ENCODE assay signal across 10 mouse cellular contexts in the genomic region with DNA sequence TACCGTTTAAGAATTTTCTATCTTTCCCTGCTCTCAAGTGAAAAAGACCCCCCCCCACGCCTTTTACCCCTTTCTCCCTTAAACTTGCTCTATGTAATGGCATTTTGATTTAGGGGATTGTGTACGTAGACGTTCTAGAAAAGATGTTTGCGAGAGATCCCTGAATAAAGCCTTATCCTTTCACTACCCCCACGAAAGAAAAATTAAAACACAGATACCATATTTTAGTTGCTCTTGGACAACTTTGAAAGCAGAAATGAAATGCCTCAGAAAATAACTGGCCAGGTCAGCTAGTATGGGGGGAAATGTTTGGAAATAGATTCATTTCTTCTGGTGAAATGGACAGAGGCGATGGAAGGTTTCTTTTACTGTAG. TPM values are rescaled to one million over a fixed set of nuclear protein-coding genes. Genes with fewer than 3 reads are reported as not detected.
A peak's percentile ranks its signal among the peaks of the same experiment; 100 is the strongest.
DNase-seq lines count a peak whose midpoint lies in the region; ATAC-seq and TF ChIP-seq lines count a peak whose summit lies in the region.
"Had no signal": no experiment of that assay in that cellular context is flagged by ENCODE, and none has a peak within 500 bp of the region (broad histone marks: within the 10 kb centered on the region; RNA-seq: fewer than 3 reads in every experiment).

No protein-coding gene starts in this region.

- H3K27me3 ChIP-seq in embryonic facial prominence, embryonic 14.5 days (replicated peaks; ENCODE audit: control insufficient read depth, insufficient read depth, low read length) = no peaks in the 10 kb centered on the region
- H3K27me3 ChIP-seq in intestine, embryonic 16.5 days (replicated peaks; ENCODE audit: control insufficient read depth, insufficient read depth, low read length) = no peaks in the 10 kb centered on the region
- H3K27me3 ChIP-seq in neural tube, embryonic 14.5 days (ENCODE audit: control insufficient read depth, insufficient read depth, low read length) = no peaks in the 10 kb centered on the region

- no peaks in the 10 kb centered on the region for H3K9me3 ChIP-seq in embryonic facial prominence, embryonic 14.5 days (ENCODE audit: control insufficient read depth, low read length)
- H3K9me3 ChIP-seq in intestine, embryonic 16.5 days (ENCODE audit: control insufficient read depth, low read length) = no peaks in the 10 kb centered on the region
- no peaks in the 10 kb centered on the region for H3K9me3 ChIP-seq in neural tube, embryonic 14.5 days (ENCODE audit: control insufficient read depth, low read length)

- no peak for ATAC-seq in embryonic facial prominence, embryonic 14.5 days (ENCODE audit: low read depth)
- no peak for ATAC-seq in intestine, embryonic 16.5 days
- no peak for ATAC-seq in neural tube, embryonic 14.5 days (ENCODE audit: low read depth)

- H3K4me3 ChIP-seq in lung, adult 2 months (replicated peaks; ENCODE audit: extremely low read depth, low read depth, low read length) = peak overlapping the region; percentile 74
- H3K4me3 ChIP-seq in embryonic facial prominence, embryonic 14.5 days (ENCODE audit: low read depth, low read length) = peak overlapping the region; percentile 100
- H3K4me3 ChIP-seq in intestine, embryonic 16.5 days (ENCODE audit: low read length) = peak overlapping the region; percentile 78
- H3K4me3 ChIP-seq in neural tube, embryonic 14.5 days (ENCODE audit: low read depth, low read length) = peak overlapping the region; percentile 100

- no peak for TF ChIP-seq CTCF in lung, adult 2 months (IDR thresholded peaks at IDR 0.05; ENCODE audit: insufficient read depth, low read length)

- peak overlapping the region; percentile 94 for H3K27ac ChIP-seq in embryonic facial prominence, embryonic 14.5 days (replicated peaks; ENCODE audit: low read depth, low read length)
- no peak overlapping the region; the same call in 1 of the 2 replicates for H3K27ac ChIP-seq in intestine, embryonic 16.5 days (ENCODE audit: low read length)
- peak overlapping the region; percentile 2; the same call in 1 of the 2 replicates for H3K27ac ChIP-seq in neural tube, embryonic 14.5 days (ENCODE audit: low read depth, low read length)

- no peaks in the 10 kb centered on the region for H3K36me3 ChIP-seq in embryonic facial prominence, embryonic 14.5 days (ENCODE audit: control insufficient read depth, insufficient read depth, low read length)
- no peaks in the 10 kb centered on the region for H3K36me3 ChIP-seq in intestine, embryonic 16.5 days (ENCODE audit: control insufficient read depth, insufficient read depth, low read length)
- no peaks in the 10 kb centered on the region for H3K36me3 ChIP-seq in neural tube, embryonic 14.5 days (ENCODE audit: control insufficient read depth, insufficient read depth, low read length)

- H3K4me2 ChIP-seq in embryonic facial prominence, embryonic 14.5 days (ENCODE audit: low read depth, low read length) = peak overlapping the region; percentile 58
- H3K4me2 ChIP-seq in intestine, embryonic 16.5 days (ENCODE audit: low read depth, low read length) = peak overlapping the region; percentile 75
- peak overlapping the region; percentile 70 for H3K4me2 ChIP-seq in neural tube, embryonic 14.5 days (ENCODE audit: low read depth, low read length)

- peak overlapping the region; percentile 100 for H3K9ac ChIP-seq in embryonic facial prominence, embryonic 14.5 days (ENCODE audit: low read depth, low read length)
- H3K9ac ChIP-seq in intestine, embryonic 16.5 days (ENCODE audit: low read depth, low read length) = peak overlapping the region; percentile 90
- peak overlapping the region; percentile 100 for H3K9ac ChIP-seq in neural tube, embryonic 14.5 days (replicated peaks; ENCODE audit: low read depth, low read length)

- WGBS in lung, adult 2 months = 21% methylated on average over 7 of the region's 7 CpGs
- 6% methylated on average over 7 of the region's 7 CpGs for WGBS in embryonic facial prominence, embryonic 14.5 days
- WGBS in intestine, embryonic 16.5 days = 9% methylated on average over 7 of the region's 7 CpGs
- WGBS in neural tube, embryonic 14.5 days = 5% methylated on average over 7 of the region's 7 CpGs

- no peak for DNase-seq in lung, adult 2 months
- no peak for DNase-seq in lung, postnatal 10 days
- DNase-seq in embryonic facial prominence, embryonic 14.5 days (ENCODE audit: low spot score) = no peak
- DNase-seq in layer of hippocampus, adult 8-10 months (ENCODE audit: low spot score in 2 of 2) = no peak
- no peak for DNase-seq in spleen, adult 12 weeks (ENCODE audit: low spot score)
- no peak for DNase-seq in kidney, postnatal 36 days

- no peak for TF ChIP-seq POLR2A in lung, adult 2 months (IDR thresholded peaks at IDR 0.05; ENCODE audit: borderline replicate concordance, extremely low read depth, low read depth, low read length)

- peaks cover 7% of the 10 kb centered on the region; the same call in 1 of the 2 replicates for H3K4me1 ChIP-seq in lung, adult 2 months (ENCODE audit: control insufficient read depth, insufficient read depth, low read length)
- peaks cover 10% of the 10 kb centered on the region for H3K4me1 ChIP-seq in embryonic facial prominence, embryonic 14.5 days (ENCODE audit: control insufficient read depth, insufficient read depth, low read length)
- peaks cover 20% of the 10 kb centered on the region for H3K4me1 ChIP-seq in intestine, embryonic 16.5 days (ENCODE audit: control insufficient read depth, insufficient read depth, low read length)
- H3K4me1 ChIP-seq in neural tube, embryonic 14.5 days (ENCODE audit: control insufficient read depth, insufficient read depth, low read length) = peaks cover 25% of the 10 kb centered on the region

RNA-seq across cellular contexts. Expression of gene Kdm5b, which starts 1.8 kb away (rescaled TPM):
- polyA plus RNA-seq in lung, adult 2 months (2012; rRNA removed) = 10.1 TPM in 2 replicates
- polyA plus RNA-seq in embryonic facial prominence, embryonic 14.5 days (2014; fragmentation: Nextera tagmentation; extraction: Ambion mirVana) = 63.0 and 68.5 TPM in 2 replicates
- 25.4 and 26.3 TPM in 2 replicates for polyA plus RNA-seq in intestine, embryonic 16.5 days (2015; fragmentation: Nextera tagmentation; extraction: Ambion mirVana)
- polyA plus RNA-seq in neural tube, embryonic 14.5 days (2014; fragmentation: Nextera tagmentation; extraction: Ambion mirVana) = 89.9 and 106 TPM in 2 replicates
- 10 to 100 TPM; 66.4 to 81.0 (median 72.1) TPM for total RNA-seq in layer of hippocampus, adult 8-10 months (2022)

RNA-seq across cellular contexts. Expression of gene Mgat4e, which starts 12.3 kb away (rescaled TPM):
- polyA plus RNA-seq in lung, adult 2 months (2012; rRNA removed) = not detected in 2 replicates
- polyA plus RNA-seq in embryonic facial prominence, embryonic 14.5 days (2014; fragmentation: Nextera tagmentation; extraction: Ambion mirVana) = not detected in 2 replicates
- not detected in 2 replicates for polyA plus RNA-seq in intestine, embryonic 16.5 days (2015; fragmentation: Nextera tagmentation; extraction: Ambion mirVana)
- not detected in 2 replicates for polyA plus RNA-seq in neural tube, embryonic 14.5 days (2014; fragmentation: Nextera tagmentation; extraction: Ambion mirVana)
- total RNA-seq in layer of hippocampus, adult 8-10 months (2022) = not detected
- total RNA-seq: adrenal gland, postnatal 14 days; gastrocnemius, postnatal 25 days had no signal
